Mouse (Mus musculus) lung, postnatal 0 days (tissue): ENCODE measurements around the gene Adgrf1.

ENCODE experiments used
- CTCF ChIP-seq: IDR thresholded peaks from 2 replicates; pipeline ENCODE4 v1.5.1; 2016; ENCODE audit warnings: antibody characterized with exemption, mild to moderate bottlenecking
- EP300 ChIP-seq: IDR thresholded peaks from 2 replicates; pipeline ENCODE4 v1.6.1; 2016; ENCODE audit warnings: antibody characterized with exemption, mild to moderate bottlenecking, control low read depth

GRCm38 (mm10) chr17:43229621-43230513 lies 40.3 kb upstream of the Adgrf1 start:
- TF ChIP-seq EP300 (no peak), CTCF (peak; percentile 84)
